Mouse (Mus musculus): ENCODE measurements around the gene Slc16a13.

DNA sequence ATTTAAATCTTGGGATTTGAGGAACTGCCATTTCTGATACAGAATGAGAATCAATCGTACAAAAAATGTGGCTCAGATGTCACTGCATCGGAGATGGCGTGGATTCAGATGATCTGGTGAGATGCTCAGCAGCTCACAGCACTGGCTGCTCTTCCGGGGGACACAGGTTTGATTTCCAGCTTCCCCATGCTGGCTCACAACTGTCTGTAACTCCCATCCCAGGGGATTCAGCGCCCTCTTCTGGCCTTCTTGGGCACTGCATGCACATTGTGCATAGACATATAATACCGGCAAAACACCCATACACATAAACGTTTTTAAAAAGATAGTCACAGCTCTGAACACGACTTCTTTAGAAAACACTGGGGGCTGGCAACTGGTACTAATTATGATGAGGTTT is 43.2 kb downstream of the Slc16a13 start:
- TF ChIP-seq POLR2A (IDR thresholded peaks at IDR 0.05; ENCODE audit: borderline replicate concordance, extremely low read depth, low read depth, low read length): no peak
- 0 out of 2 replicates have a peak, but pooled peaks have one; percentile 12 for TF ChIP-seq CTCF (IDR thresholded peaks at IDR 0.05; ENCODE audit: insufficient read depth, low read length)
